Mouse (Mus musculus) C2C12 (cell line): ENCODE data around the gene Kcnn3.

Experiments used
- CEBPB ChIP-seq: IDR thresholded peaks from one replicate; pipeline ENCODE4 v1.6.1; 2011; ENCODE audit warnings: low read depth, mild to moderate bottlenecking, control low read depth, moderate library complexity
- CTCF ChIP-seq: IDR thresholded peaks from one replicate; pipeline ENCODE4 v1.5.1; 2011; ENCODE audit not compliant: control insufficient read depth, insufficient read depth, insufficient read length
- FOSL1 ChIP-seq: IDR thresholded peaks from one replicate; pipeline ENCODE4 v1.8.0; 2011; ENCODE audit warnings: mild to moderate bottlenecking, low read length; ENCODE audit not compliant: poor library complexity, insufficient read depth, severe bottlenecking
- MAX ChIP-seq: IDR thresholded peaks from one replicate; pipeline ENCODE4 v1.6.1; 2011; ENCODE audit warnings: mild to moderate bottlenecking, control low read depth
- MYOD1 ChIP-seq: IDR thresholded peaks from one replicate; pipeline ENCODE4 v1.6.1; 2011; ENCODE audit warnings: low read depth; ENCODE audit not compliant: control insufficient read depth, insufficient read length
- USF1 ChIP-seq: IDR thresholded peaks from one replicate; pipeline ENCODE4 v1.6.1; 2011; ENCODE audit warnings: low read depth, mild to moderate bottlenecking, control low read depth, moderate library complexity

DNA sequence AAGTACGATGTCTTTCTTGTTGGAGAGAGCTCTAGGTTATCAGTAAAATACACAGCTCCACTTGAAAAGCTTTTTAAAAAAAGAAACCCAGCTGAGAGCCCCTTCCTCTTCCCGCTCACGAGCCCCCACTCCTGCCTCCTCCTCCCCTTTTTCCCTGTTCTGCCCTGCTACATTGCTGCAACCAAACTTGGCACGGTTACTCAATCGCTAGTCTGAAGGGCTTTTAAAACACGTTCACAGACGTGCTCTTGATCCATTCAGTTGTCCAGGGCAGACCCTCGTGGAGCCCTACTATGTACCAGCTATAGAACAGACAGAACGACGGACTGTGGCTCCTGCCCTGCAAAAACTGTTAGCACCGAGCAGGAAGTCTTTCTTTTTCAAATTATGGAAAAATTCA, 72.8 kb downstream of the Kcnn3 start:
- TF ChIP-seq CTCF (no peak), MYOD1 (no peak), USF1 (no peak), MAX (no peak), FOSL1 (no peak), CEBPB (no peak)
